Mouse (Mus musculus) hindbrain, embryonic 16.5 days (tissue): ENCODE measurements around the gene N4bp1. TPM values are rescaled to one million over a fixed set of nuclear protein-coding genes. Genes with fewer than 3 reads are reported as not detected.

Source experiments
- ATAC-seq: fragments of 200-750 bp; cut with Nextera tagmentation; 2 replicates; pipeline ENCODE4 v1.8.0; 2017; ENCODE audit warnings: moderate TSS enrichment, moderate library complexity
- H3K27ac ChIP-seq: fragments of 300-500 bp; sonication (generic); 2 replicates; pipeline ENCODE4 v1.5.1; 2014; ENCODE audit warnings: low read depth, mild to moderate bottlenecking, control low read depth, low read length, moderate library complexity
- H3K27me3 ChIP-seq: fragments of 300-500 bp; sonication (generic); replicated peaks from 2 replicates; pipeline ENCODE4 v1.6.1; 2014; ENCODE audit warnings: low read length; ENCODE audit not compliant: control insufficient read depth, insufficient read depth
- H3K36me3 ChIP-seq: fragments of 300-500 bp; sonication (generic); 2 replicates; pipeline ENCODE4 v1.6.1; 2014; ENCODE audit warnings: mild to moderate bottlenecking, low read length, moderate library complexity, mixed read lengths; ENCODE audit not compliant: control insufficient read depth, insufficient read depth
- H3K4me1 ChIP-seq: fragments of 300-500 bp; sonication (generic); 2 replicates; pipeline ENCODE4 v1.6.1; 2014; ENCODE audit warnings: low read depth, low read length; ENCODE audit not compliant: control insufficient read depth, insufficient read depth
- H3K4me2 ChIP-seq: fragments of 300-500 bp; sonication (generic); 2 replicates; pipeline ENCODE4 v1.6.1; 2014; ENCODE audit warnings: mild to moderate bottlenecking, low read length, control low read depth, moderate library complexity
- H3K4me3 ChIP-seq: fragments of 300-500 bp; sonication (generic); 2 replicates; pipeline ENCODE4 v1.5.1; 2014; ENCODE audit warnings: mild to moderate bottlenecking, low read length, control low read depth, moderate library complexity
- H3K9ac ChIP-seq: fragments of 300-500 bp; sonication (generic); 2 replicates; pipeline ENCODE4 v1.6.1; 2014; ENCODE audit warnings: low read depth, mild to moderate bottlenecking, control low read depth, low read length, moderate library complexity
- H3K9me3 ChIP-seq: fragments of 300-500 bp; sonication (generic); 2 replicates; pipeline ENCODE4 v1.6.1; 2014; ENCODE audit warnings: mild to moderate bottlenecking, low read length, moderate library complexity; ENCODE audit not compliant: control insufficient read depth
- WGBS: fragments of 180-500 bp; shearing (Covaris S2); extraction: QIAGEN DNeasy Blood & Tissue Kit; methylation state at CpG from one replicate; pipeline ENCODE4 v1.1.7; 2014; 5-methylcytosine and 5-hydroxymethylcytosine counted together
- polyA plus RNA-seq: library from polyadenylated mRNA; unstranded; fragments of >200 nt; fragmentation: Nextera tagmentation; extraction: Ambion mirVana; gene quantifications from 2 replicates; pipeline ENCODE4 v1.2.1, GENCODE M21; 2015

The N4bp1 gene
- polyA plus RNA-seq, 1 experiment from 2014 or later: 7.7 TPM

- WGBS: 92% methylated on average over 12 of the region's 12 CpGs
- ATAC-seq: no peak
Measured at GRCm38 (mm10) chr8:86840120-86840693, 44.9 kb downstream of the N4bp1 start.

GRCm38 (mm10) chr8:86838707-86839438, 46.2 kb downstream of the N4bp1 start:
- H3K27me3 ChIP-seq: no peaks in the 10 kb centered on the region
- no peak for ATAC-seq
- H3K4me3 ChIP-seq: no peak overlapping the region
- no peak overlapping the region for H3K4me2 ChIP-seq
- H3K27ac ChIP-seq: no peak overlapping the region
- no peak overlapping the region for H3K9ac ChIP-seq
- H3K4me1 ChIP-seq: no peaks in the 10 kb centered on the region
- peaks cover 15% of the 10 kb centered on the region for H3K36me3 ChIP-seq
- 96% methylated on average over 6 of the region's 6 CpGs for WGBS
- H3K9me3 ChIP-seq: no peaks in the 10 kb centered on the region

More at GRCm38 (mm10) chr8:86840120-86840693, 44.9 kb downstream of the N4bp1 start:
- H3K4me2 ChIP-seq: no peak overlapping the region
- no peak overlapping the region for H3K4me3 ChIP-seq
- no peak overlapping the region for H3K9ac ChIP-seq
- H3K27me3 ChIP-seq: no peaks in the 10 kb centered on the region
- H3K36me3 ChIP-seq: peaks cover 15% of the 10 kb centered on the region
- no peaks in the 10 kb centered on the region for H3K4me1 ChIP-seq
- no peaks in the 10 kb centered on the region for H3K9me3 ChIP-seq
- H3K27ac ChIP-seq: no peak overlapping the region

DNA sequence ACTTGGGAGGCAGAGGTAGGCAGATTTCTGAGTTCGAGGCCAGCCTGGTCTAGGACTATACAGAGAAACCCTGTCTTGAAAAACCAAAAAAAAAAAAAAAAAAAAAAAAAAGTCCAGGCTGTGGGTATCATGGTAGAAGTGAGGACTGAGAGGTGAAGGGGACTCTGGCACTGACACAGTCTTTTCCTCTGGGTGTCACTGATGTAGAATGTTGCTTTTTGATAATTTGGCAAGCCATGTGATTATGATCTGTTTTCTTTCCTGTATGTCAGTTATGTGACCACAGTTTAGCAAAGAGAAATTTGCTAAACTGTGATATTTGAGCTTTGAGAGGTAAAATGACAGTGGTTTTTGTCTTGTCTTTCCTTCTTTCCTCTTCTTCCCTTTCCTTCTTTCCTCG, 47.8 kb downstream of the N4bp1 start:
- H3K27me3 ChIP-seq: no peaks in the 10 kb centered on the region
- peaks cover 10% of the 10 kb centered on the region for H3K36me3 ChIP-seq
- H3K9ac ChIP-seq: no peak overlapping the region
- H3K4me1 ChIP-seq: no peaks in the 10 kb centered on the region
- H3K4me2 ChIP-seq: no peak overlapping the region
- ATAC-seq: no peak
- 83% methylated on average over 2 of the region's 2 CpGs for WGBS
- H3K9me3 ChIP-seq: no peaks in the 10 kb centered on the region
- H3K27ac ChIP-seq: no peak overlapping the region
- no peak overlapping the region for H3K4me3 ChIP-seq

GRCm38 (mm10) chr8:86835881-86836280, 49.2 kb downstream of the N4bp1 start:
- no peak overlapping the region for H3K4me2 ChIP-seq
- H3K9ac ChIP-seq: no peak overlapping the region
- no peaks in the 10 kb centered on the region for H3K27me3 ChIP-seq
- H3K4me3 ChIP-seq: no peak overlapping the region
- no peak overlapping the region for H3K27ac ChIP-seq
- H3K36me3 ChIP-seq: peaks cover under 1% of the 10 kb centered on the region; the same call in 1 of the 2 replicates
- H3K4me1 ChIP-seq: no peaks in the 10 kb centered on the region
- ATAC-seq: no peak
- H3K9me3 ChIP-seq: no peaks in the 10 kb centered on the region

DNA sequence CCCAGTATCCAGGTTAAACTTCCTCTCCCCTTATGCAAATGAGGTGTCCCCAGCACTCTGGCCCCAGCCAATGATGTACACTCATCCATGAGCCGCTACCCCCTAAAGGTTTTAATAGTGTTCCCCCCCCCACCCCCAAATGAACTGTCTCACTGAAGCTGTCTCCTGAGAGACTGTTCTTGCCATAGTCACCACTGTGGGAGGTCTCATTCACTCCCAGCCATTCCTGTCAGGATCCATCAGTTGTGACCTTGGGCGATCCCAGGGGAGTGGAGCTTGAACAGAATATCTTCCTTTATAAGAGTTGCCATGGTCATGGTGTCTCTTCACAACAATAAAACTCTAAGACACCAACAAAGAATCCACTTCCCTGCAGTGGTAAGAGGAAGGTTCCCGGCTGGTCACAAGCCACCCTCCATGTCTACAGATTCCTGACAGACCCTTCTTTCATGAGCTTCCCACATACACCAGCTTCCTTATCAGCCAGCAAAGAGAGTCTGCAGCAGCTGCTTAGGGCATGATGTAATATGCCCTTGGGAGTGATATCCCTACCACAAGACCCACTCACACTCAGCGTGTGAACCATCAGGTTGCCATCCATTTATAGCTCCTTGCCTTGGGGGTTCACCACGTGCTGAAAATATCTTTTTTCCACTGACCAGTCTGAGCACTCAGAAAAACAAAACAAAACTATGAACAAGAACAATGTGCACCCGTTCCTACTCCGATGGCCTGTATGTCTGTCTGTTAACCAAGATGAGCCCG, 50.4 kb downstream of the N4bp1 start:
- H3K9me3 ChIP-seq: no peaks in the 10 kb centered on the region
- H3K4me2 ChIP-seq: no peak overlapping the region
- H3K27ac ChIP-seq: no peak overlapping the region
- WGBS: 85% methylated on average over 8 of the region's 8 CpGs
- no peak for ATAC-seq
- H3K9ac ChIP-seq: no peak overlapping the region
- no peaks in the 10 kb centered on the region for H3K4me1 ChIP-seq
- H3K36me3 ChIP-seq: no peaks in the 10 kb centered on the region
- H3K4me3 ChIP-seq: no peak overlapping the region
- H3K27me3 ChIP-seq: no peaks in the 10 kb centered on the region

- Histone ChIP-seq H3K4me1 (no peaks in the 10 kb centered on the region), H3K9ac (no peak overlapping the region), H3K4me3 (no peak overlapping the region), H3K4me2 (no peak overlapping the region), H3K36me3 (no peaks in the 10 kb centered on the region), H3K27ac (no peak overlapping the region), H3K9me3 (no peaks in the 10 kb centered on the region), H3K27me3 (no peaks in the 10 kb centered on the region)
- WGBS: 93% methylated on average over 1 of the region's 1 CpGs
- no peak for ATAC-seq
Measured at GRCm38 (mm10) chr8:86833937-86834336, 51.1 kb downstream of the N4bp1 start.

DNA sequence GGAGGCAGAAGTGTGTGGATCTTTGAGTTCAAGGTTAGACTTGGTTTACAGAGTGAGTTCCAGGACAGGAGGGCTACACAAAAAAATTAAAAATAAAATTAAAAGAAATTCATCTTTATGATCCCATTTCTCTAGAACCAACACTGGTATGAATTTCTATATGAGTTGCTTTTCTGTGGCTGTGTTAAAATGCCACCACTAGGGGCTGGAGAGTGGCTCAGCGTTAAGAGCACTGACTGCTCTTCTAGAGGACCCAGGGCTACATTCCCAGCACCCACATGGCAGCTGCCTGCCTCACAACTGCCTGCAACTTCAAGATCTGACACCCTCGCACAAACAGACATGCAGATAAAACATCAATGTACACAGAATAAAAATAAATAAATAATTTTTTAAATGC, 56.1 kb downstream of the N4bp1 start:
- Histone ChIP-seq H3K4me2 (no peak overlapping the region), H3K36me3 (no peaks in the 10 kb centered on the region), H3K9me3 (no peaks in the 10 kb centered on the region), H3K4me1 (no peaks in the 10 kb centered on the region), H3K4me3 (no peak overlapping the region), H3K27me3 (no peaks in the 10 kb centered on the region), H3K9ac (no peak overlapping the region), H3K27ac (no peak overlapping the region)
- WGBS: 68% methylated on average over 2 of the region's 2 CpGs
- no peak for ATAC-seq

- H3K4me1 ChIP-seq: no peaks in the 10 kb centered on the region
- no peaks in the 10 kb centered on the region for H3K36me3 ChIP-seq
- no peak overlapping the region for H3K4me3 ChIP-seq
- H3K27me3 ChIP-seq: no peaks in the 10 kb centered on the region
- no peak overlapping the region for H3K4me2 ChIP-seq
- no peak overlapping the region for H3K9ac ChIP-seq
- no peak overlapping the region for H3K27ac ChIP-seq
- 91% methylated on average over 5 of the region's 5 CpGs for WGBS
- H3K9me3 ChIP-seq: no peaks in the 10 kb centered on the region
- ATAC-seq: no peak
Measured at GRCm38 (mm10) chr8:86827199-86827598, 57.9 kb downstream of the N4bp1 start.

GRCm38 (mm10) chr8:86826538-86826937, 58.5 kb downstream of the N4bp1 start:
- H3K4me1 ChIP-seq: no peaks in the 10 kb centered on the region

More at GRCm38 (mm10) chr8:86826538-86826937, 58.5 kb downstream of the N4bp1 start:
- Histone ChIP-seq H3K27ac (no peak overlapping the region), H3K9ac (no peak overlapping the region), H3K9me3 (no peaks in the 10 kb centered on the region), H3K4me3 (no peak overlapping the region), H3K36me3 (no peaks in the 10 kb centered on the region), H3K4me2 (no peak overlapping the region), H3K27me3 (no peaks in the 10 kb centered on the region)
- no peak for ATAC-seq
